Mouse (Mus musculus) midbrain, postnatal 0 days (tissue): ENCODE results near the gene Gm17535. TPM values are rescaled to one million over a fixed set of nuclear protein-coding genes. Genes with fewer than 3 reads are reported as not detected.
"Not testable (repeated sequence)": the region's sequence is repeated elsewhere in the genome, so short reads cannot be mapped to it uniquely, and the experiment has no call there.

Experiments used
- ATAC-seq: fragments of 200-750 bp; cut with Nextera tagmentation; 2 replicates; pipeline ENCODE4 v1.8.0; 2017; ENCODE audit warnings: moderate number of reproducible peaks, mild to moderate bottlenecking, moderate TSS enrichment, moderate library complexity; ENCODE audit not compliant: low FRiP score
- DNase-seq: peaks from one replicate; pipeline ENCODE4 v3.0.0-alpha.2; 2015; ENCODE audit warnings: low spot score
- H3K27ac ChIP-seq: fragments of 300-500 bp; sonication (generic); 2 replicates; pipeline ENCODE4 v1.5.1; 2014; ENCODE audit warnings: low read depth, mild to moderate bottlenecking, low read length, mixed read lengths
- H3K27me3 ChIP-seq: fragments of 300-500 bp; sonication (generic); 2 replicates; pipeline ENCODE4 v1.6.1; 2014; ENCODE audit warnings: low read length, control low read depth, mixed read lengths; ENCODE audit not compliant: insufficient read depth
- H3K36me3 ChIP-seq: fragments of 300-500 bp; sonication (generic); 2 replicates; pipeline ENCODE4 v1.6.1; 2014; ENCODE audit warnings: low read length, control low read depth, mixed read lengths; ENCODE audit not compliant: insufficient read depth
- H3K4me1 ChIP-seq: fragments of 300-500 bp; sonication (generic); 2 replicates; pipeline ENCODE4 v1.6.1; 2014; ENCODE audit warnings: mild to moderate bottlenecking, control low read depth, antibody characterized with exemption, low read length, mixed read lengths; ENCODE audit not compliant: insufficient read depth
- H3K4me2 ChIP-seq: fragments of 300-500 bp; sonication (generic); 2 replicates; pipeline ENCODE4 v1.6.1; 2014; ENCODE audit warnings: low read depth, mild to moderate bottlenecking, low read length, mixed read lengths; ENCODE audit not compliant: poor library complexity, severe bottlenecking
- H3K4me3 ChIP-seq: fragments of 300-500 bp; sonication (generic); 2 replicates; pipeline ENCODE4 v1.5.1; 2014; ENCODE audit warnings: low read depth, mild to moderate bottlenecking, low read length, moderate library complexity
- H3K9ac ChIP-seq: fragments of 300-500 bp; sonication (generic); replicated peaks from 2 replicates; pipeline ENCODE4 v1.6.1; 2014; ENCODE audit warnings: mild to moderate bottlenecking, low read length, moderate library complexity, mixed read lengths; ENCODE audit not compliant: poor library complexity, severe bottlenecking
- H3K9me3 ChIP-seq: fragments of 300-500 bp; sonication (generic); 2 replicates; pipeline ENCODE4 v1.6.1; 2016; ENCODE audit warnings: low read length, control low read depth
- WGBS: fragments of 180-500 bp; shearing (Covaris S2); extraction: QIAGEN DNeasy Blood & Tissue Kit; methylation state at CpG from one replicate; pipeline ENCODE4 v1.1.7; 2014; 5-methylcytosine and 5-hydroxymethylcytosine counted together
- microRNA-seq: library from miRNA; unstranded; fragments of <30 nt; microRNA quantifications from one replicate; pipeline ENCODE4, GENCODE M21; 2016; ENCODE audit warnings: borderline number of aligned reads
- polyA plus RNA-seq: library from polyadenylated mRNA; unstranded; fragments of >200 nt; fragmentation: Nextera tagmentation; extraction: Ambion mirVana; gene quantifications from 2 replicates; pipeline ENCODE4 v1.2.1, GENCODE M21; 2015
- total RNA-seq: library from RNA; depleted of rRNA; stranded (reverse); fragments of >200 nt; gene quantifications from 2 replicates; pipeline ENCODE4 v1.2.3, GENCODE M21; 2014; rRNA removed

Gm17535 gene
- total and polyA plus RNA-seq, 2 experiments from 2014 or later, result not detected

- not testable (repeated sequence) for H3K27me3 ChIP-seq, H3K27ac ChIP-seq, H3K9ac ChIP-seq, H3K36me3 ChIP-seq, H3K4me3 ChIP-seq, H3K9me3 ChIP-seq, DNase-seq, ATAC-seq, H3K4me2 ChIP-seq, H3K4me1 ChIP-seq
- WGBS, result 71% methylated on average over 12 of the region's 16 CpGs
Measured at GRCm38 (mm10) chr9:3029276-3030000, 5.0 kb upstream of the Gm17535 start.

GRCm38 (mm10) chr9:3030677-3031318, 3.6 kb upstream of the Gm17535 start:
- not testable (repeated sequence) for H3K36me3 ChIP-seq, H3K27ac ChIP-seq, H3K4me2 ChIP-seq, H3K27me3 ChIP-seq, H3K9me3 ChIP-seq, H3K4me1 ChIP-seq, H3K4me3 ChIP-seq, H3K9ac ChIP-seq
- peak; percentile 94 for DNase-seq
- WGBS, result 70% methylated on average over 2 of the region's 10 CpGs
- ATAC-seq, result 0 out of 2 replicates have a peak, but pooled peaks have one; percentile 48

GRCm38 (mm10) chr9:3036577-3036976, 2.2 kb downstream of the Gm17535 start, which contains the start of gene Gm10715:
Gm10715 (plus strand) TSS chr9:3036877.
- not testable (repeated sequence) for ATAC-seq

GRCm38 (mm10) chr9:3038161-3038560, 3.8 kb downstream of the Gm17535 start:
- not testable (repeated sequence) for H3K4me1 ChIP-seq, H3K36me3 ChIP-seq, ATAC-seq, H3K4me3 ChIP-seq, DNase-seq, H3K9ac ChIP-seq, H3K9me3 ChIP-seq, H3K27me3 ChIP-seq, H3K4me2 ChIP-seq, H3K27ac ChIP-seq
- 63% methylated on average over 4 of the region's 4 CpGs for WGBS

More at GRCm38 (mm10) chr9:3036577-3036976, 2.2 kb downstream of the Gm17535 start, which contains the start of gene Gm10715:
- not testable (repeated sequence) for H3K4me2 ChIP-seq, H3K9me3 ChIP-seq, H3K27me3 ChIP-seq, H3K4me3 ChIP-seq, DNase-seq, H3K36me3 ChIP-seq, H3K27ac ChIP-seq, H3K4me1 ChIP-seq, H3K9ac ChIP-seq
- 79% methylated on average over 6 of the region's 8 CpGs for WGBS

Small RNA genes within 50 kb of the gene (microRNA-seq; reads per million reads assigned to microRNA genes)
- not detected for gene Mir101c

Other genes with a start within 250 kb of the Gm17535 start
- not detected in 2 replicates for gene Gm10722, start 33.7 kb upstream of the Gm17535 start, total RNA-seq
- not detected in 2 replicates for gene Gm10722, start 33.7 kb upstream of the Gm17535 start, polyA plus RNA-seq
- gene Gm11168, start 31.3 kb upstream of the Gm17535 start, total RNA-seq, result not detected in 2 replicates
- gene Gm11168, start 31.3 kb upstream of the Gm17535 start, polyA plus RNA-seq, result not detected in 2 replicates
- gene Gm10721, start 21.5 kb upstream of the Gm17535 start, total RNA-seq, result not detected in 2 replicates
- gene Gm10721, start 21.5 kb upstream of the Gm17535 start, polyA plus RNA-seq, result not detected in 2 replicates
- gene Gm10720, start 18.9 kb upstream of the Gm17535 start, total RNA-seq, result not detected in 2 replicates
- not detected in 2 replicates for gene Gm10720, start 18.9 kb upstream of the Gm17535 start, polyA plus RNA-seq
- 2.1 TPM in 1 of 2 replicates, not detected in the other for gene Gm10719, start 17.2 kb upstream of the Gm17535 start, total RNA-seq
- gene Gm10719, start 17.2 kb upstream of the Gm17535 start, polyA plus RNA-seq, result 0.27 TPM in 1 of 2 replicates, not detected in the other
- 1.2 TPM in 1 of 2 replicates, not detected in the other for gene Gm10718, start 11.1 kb upstream of the Gm17535 start, total RNA-seq
- 0.27 TPM in 1 of 2 replicates, not detected in the other for gene Gm10718, start 11.1 kb upstream of the Gm17535 start, polyA plus RNA-seq
- gene Gm10717, start 9.2 kb upstream of the Gm17535 start, total RNA-seq, result not detected in 2 replicates
- gene Gm10717, start 9.2 kb upstream of the Gm17535 start, polyA plus RNA-seq, result 0.56 TPM in 1 of 2 replicates, not detected in the other
- not detected in 2 replicates for gene Gm10715, start 2.3 kb downstream of the Gm17535 start, total RNA-seq
- not detected in 2 replicates for gene Gm10715, start 2.3 kb downstream of the Gm17535 start, polyA plus RNA-seq